Mouse (Mus musculus): ENCODE results near the gene Rusc2.

Gene Rusc2

DNA sequence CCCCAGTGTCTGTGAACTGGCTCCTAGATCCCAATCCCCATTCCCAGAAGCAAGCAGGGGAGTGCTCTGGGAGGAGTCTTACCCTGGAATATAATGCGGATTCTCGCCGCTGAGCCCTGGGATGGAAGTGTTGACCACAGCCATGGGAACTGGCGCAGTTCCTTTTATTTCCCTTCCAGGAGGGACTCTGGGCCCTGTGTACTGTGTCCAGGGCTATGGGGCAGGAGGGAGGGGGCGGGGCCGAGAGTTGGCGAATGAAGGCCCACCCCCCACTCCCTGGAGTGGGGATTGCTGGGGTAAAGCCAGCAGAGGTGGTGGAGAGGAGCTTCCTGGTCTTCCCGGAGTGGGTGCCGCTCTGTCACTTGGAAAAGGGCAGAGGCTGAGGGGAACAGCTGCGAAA lies 47.2 kb downstream of the Rusc2 start, which contains the start of gene Fam166b:
TSS of gene Fam166b (minus strand) at position 189 of the 400 bp plus-strand sequence.
- in situ Hi-C loops (cut with MboI; ENCODE audit: low sequenced_read_pairs), result loop anchor here (25.0 kb wide), 1 partner anchor 433 kb away; the partner anchor contains the start of gene Olfr155

DNA sequence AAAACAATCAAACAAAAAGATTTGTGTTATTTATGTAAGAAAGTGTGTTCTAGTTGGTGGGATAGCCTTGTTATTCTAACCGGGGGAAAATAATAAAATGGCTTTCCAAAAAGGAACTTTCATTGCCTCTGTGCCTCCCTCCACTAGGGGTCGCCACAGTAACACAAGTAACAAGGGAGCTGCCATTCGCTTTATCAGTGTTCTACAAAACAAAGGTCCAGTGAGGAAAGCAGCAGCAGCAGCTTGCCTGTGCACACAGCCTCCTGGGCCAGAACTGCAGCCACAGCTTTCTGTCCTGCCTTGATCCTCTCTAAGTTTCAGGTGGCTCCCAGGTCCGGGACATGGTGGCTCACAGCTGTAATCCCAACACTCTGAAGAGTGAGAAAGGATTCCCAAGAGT lies 49.9 kb downstream of the Rusc2 start:
- in situ Hi-C loops (cut with MboI; ENCODE audit: low sequenced_read_pairs), result loop anchor here (25.0 kb wide), 1 partner anchor 431 kb away; the partner anchor contains the start of gene Olfr155

DNA sequence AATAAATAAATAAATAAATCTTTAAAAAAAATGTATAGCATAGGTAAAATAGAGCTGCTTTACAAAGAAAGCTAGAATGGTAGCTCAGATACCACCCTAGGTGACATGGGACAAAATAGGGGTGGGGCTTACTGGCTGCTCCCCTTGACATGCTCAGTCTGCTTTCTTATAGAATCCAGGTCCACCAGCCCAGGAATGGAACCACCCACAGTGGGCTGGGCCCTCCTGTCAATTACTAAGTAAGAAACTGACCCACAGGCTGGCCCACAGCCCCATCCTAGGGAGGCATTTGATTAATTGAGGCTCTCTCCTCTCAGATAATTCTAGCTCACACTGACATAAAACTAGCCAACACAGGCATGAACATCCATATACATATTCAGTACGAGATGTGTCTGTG lies 51.1 kb downstream of the Rusc2 start:
- in situ Hi-C loops (cut with MboI; ENCODE audit: low sequenced_read_pairs), result loop anchor here (25.0 kb wide), 1 partner anchor 429 kb away; the partner anchor contains the start of gene Olfr155

DNA sequence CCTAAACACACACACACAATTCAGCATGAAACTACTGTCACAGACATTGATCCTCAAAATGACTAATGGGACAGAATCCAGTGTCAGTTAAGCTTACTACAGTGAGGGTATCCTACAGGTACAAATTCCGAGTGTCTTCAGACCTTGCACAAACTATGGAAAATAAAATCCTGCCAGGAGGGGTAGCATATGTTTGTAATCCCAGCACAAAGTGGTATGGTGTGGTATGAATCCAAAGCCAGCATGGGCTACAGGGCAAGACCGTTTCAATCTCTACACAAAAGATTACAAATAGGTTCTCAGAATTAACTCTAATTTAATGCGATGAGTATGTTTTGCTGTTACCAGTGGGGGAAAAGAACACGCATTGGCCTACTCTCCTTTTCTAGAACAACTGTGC lies 59.9 kb downstream of the Rusc2 start, which contains the start of gene Tesk1:
TSS of gene Tesk1 (plus strand) at position 301 of the 400 bp plus-strand sequence.
- in situ Hi-C loops (cut with MboI; ENCODE audit: low sequenced_read_pairs), result loop anchor here (5.0 to 25.0 kb wide), 2 partner anchors 41 to 421 kb away; partner anchors contain the start of genes Olfr155 and Sit1

DNA sequence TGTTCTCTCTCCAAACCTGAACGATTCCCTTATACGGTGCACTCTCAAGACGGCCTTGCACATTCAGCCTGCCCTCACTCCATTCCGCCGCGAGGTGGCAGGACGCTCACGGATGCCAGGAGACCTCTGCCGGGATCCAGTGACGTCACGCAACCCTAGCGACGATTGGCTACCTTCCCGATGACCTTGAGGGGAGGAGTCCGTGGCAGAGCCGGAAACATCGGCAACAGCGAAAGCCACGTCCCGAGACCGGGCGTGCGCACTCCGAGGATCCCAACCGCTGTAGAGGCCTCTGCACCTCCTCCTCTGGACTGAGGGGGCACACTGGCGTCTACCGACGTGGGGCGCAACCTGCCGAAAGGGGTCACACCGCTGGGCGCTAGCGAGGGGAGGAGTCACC lies 60.3 kb downstream of the Rusc2 start:
- in situ Hi-C loops (cut with MboI; ENCODE audit: low sequenced_read_pairs), result loop anchor here (5.0 to 25.0 kb wide), 2 partner anchors 40 to 420 kb away; partner anchors contain the start of genes Olfr155 and Sit1

DNA sequence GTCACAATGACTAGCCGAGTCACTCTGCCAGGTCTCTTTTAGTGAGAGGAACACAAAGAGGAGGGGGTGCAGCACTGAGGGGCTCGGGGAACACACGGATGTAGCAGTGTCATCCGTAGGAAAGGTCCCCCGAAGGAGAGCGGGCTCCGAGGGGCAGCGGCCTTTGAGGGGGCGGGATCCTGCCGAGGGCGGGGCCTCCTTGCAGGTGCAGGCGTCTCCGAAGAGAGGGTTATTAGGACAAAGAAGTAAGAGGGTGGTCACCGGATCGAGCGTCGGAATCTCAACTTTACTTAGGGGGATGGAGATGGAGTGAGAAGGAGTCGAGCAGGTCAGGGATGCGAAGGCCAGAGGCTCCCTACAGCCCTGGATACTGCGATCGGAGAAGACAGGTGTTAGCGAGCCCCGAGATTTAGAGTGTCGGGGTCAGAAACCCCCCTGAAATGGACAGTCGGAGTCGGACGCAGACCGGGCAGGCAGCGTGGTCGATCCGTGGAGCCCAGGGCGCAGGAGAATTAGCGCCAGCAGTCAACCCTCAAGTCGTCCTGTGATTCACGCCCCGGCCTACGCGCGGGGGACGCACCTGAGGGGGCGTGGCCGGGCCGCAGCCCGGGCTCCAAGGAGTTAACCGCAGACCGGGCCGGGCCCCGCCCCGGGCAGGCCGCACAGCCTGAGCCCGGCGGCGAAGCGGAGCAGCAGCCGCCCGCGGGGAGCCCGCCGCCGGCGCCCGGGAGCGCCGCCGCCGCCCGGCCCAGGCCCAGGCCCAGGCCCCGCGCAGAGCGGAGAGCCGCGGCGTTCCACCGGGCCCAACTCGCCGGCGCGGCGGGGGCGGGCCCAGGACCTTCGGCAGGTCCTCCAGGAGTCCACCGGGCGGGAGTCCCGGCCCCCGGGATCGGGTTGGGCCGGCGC lies 60.9 kb downstream of the Rusc2 start:
- in situ Hi-C loops (cut with MboI; ENCODE audit: low sequenced_read_pairs), result loop anchor here (5.0 to 25.0 kb wide), 2 partner anchors 40 to 420 kb away; partner anchors contain the start of genes Olfr155 and Sit1

DNA sequence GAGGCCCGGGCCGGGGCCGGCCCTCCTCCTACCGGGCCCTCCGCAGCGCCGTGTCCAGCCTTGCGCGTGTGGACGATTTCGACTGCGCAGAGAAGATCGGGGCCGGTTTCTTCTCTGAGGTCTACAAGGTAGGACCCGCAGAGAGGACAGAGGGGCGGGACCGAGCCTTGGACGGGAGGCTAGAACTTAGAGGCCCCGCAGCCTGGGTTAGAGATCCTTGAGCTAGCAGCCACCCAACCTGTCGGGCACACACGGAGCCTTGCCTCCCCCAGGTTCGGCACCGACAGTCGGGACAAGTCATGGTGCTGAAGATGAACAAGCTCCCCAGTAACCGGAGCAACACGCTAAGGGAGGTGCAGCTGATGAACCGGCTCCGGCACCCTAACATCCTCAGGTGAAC lies 61.7 kb downstream of the Rusc2 start:
- in situ Hi-C loops (cut with MboI; ENCODE audit: low sequenced_read_pairs), result loop anchor here (5.0 to 25.0 kb wide), 2 partner anchors 39 to 419 kb away; partner anchors contain the start of genes Olfr155 and Sit1

DNA sequence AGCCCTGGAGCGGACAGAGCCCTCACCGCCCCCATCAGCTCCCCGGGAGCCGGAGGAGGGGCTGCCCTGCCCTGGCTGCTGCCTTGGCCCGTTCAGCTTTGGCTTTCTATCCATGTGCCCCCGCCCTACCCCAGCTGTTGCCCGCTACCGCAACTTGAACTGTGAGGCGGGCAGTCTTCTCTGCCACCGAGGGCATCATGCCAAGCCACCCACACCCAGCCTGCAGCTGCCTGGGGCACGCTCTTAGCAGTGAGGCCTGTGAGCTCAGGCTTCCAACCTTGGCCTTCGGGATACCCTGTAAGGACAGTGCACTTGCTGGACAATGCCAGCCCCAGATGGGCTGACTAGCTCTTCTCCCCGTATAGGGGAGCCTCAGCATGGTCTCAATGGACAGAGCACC lies 65.5 kb downstream of the Rusc2 start:
- in situ Hi-C loops (cut with MboI; ENCODE audit: low sequenced_read_pairs), result loop anchor here (25.0 kb wide), 1 partner anchor 415 kb away; the partner anchor contains the start of gene Olfr155

DNA sequence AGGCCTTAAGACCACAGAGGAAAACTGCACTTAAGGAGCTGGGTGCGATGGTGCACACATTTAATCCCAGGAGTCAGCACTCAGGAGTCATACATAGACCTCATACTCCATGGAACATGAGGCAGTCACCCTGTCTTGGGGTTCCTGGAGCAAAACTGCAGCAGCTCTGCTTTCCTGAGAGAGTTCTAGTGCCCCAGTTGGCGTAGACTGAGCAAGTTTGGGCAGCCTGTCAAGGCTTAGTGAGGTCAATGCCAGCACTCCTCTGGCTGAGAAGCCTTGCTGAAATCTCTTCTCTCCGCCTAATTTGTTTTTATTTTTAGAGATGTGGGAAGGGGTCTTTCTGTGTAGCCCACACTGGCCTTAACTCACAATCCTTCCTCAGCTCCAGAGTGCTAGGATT lies 66.8 kb downstream of the Rusc2 start:
- in situ Hi-C loops (cut with MboI; ENCODE audit: low sequenced_read_pairs), result loop anchor here (25.0 kb wide), 1 partner anchor 414 kb away; the partner anchor contains the start of gene Olfr155

DNA sequence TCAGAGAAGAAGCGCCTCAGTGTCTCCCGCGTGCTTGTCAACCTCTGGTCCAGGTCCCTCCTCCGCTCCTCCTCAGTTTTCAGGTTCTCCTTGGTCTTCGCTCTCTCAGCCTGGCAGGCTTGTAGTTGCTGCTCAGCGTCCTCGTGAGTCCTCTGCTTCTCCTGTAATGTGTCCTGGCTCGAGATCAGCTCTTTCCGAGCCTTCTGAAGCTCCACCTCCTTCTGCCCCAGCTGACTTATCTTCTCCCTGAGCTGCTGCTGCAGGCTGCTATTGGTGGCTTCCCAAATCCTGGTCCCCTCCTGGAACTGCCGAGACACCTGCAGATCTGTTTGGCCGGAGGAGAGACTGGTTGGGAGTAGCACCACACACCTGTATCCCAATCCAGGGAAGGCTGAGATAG lies 70.5 kb downstream of the Rusc2 start:
- in situ Hi-C loops (cut with MboI; ENCODE audit: low sequenced_read_pairs), result no loop called here

DNA sequence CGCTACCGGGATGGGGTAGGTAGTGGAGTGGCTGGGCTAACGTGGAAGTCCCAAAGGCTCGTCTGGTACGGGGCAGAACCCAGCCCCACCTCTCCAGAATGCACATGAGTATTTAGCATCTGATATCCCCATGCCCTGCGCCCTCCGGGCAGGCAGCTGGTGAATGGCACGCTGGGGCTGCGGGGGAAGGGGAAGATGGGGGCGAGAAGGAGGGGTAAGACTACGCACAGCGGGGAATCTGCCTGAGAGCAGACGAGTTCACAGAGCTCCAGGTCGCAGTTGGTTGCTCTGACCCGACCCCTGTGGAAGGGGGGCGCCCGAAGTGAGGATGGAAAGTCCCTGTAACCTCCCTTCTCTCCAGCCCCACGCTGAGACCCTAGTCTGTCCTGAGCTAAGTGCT lies 71.6 kb downstream of the Rusc2 start:
- in situ Hi-C loops (cut with MboI; ENCODE audit: low sequenced_read_pairs), result no loop called here

DNA sequence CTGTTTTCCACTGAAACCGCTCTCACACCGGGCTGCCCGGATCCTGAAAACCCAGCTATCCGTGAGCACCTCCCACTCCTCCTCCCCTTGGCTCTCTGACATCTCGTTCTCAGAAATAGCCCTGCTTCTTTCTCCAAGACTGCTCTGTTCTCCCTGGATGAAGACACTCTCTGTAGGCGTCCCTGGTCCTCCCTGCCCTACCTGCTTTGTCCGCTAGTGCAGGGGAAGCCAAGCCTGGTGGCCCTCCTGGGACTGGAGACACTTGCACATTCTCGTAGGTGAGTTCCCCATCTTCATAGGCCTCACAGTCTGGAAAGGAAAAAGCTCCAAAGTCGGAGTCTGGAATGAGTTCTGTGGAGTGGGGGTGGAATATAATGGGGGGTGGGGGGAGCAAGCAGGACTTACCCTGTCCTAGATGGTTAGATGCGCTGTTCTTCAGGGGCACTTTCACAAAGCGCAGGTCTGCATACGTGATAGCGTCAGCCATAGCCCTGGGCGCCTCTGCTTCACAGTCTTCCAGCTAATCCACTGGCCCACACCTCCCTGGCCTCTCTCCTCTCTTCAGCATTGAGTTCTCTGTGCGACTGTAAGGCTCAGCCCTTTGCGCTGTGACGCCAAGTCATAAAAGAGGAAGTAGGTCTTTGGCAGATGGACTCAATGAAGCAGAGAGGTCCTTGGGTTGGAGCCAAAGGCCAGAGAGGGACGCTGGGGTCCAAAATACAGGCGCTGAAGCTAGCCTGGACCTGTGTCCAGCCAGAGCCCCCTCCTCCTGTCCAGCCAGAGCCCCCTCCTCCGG lies 72.5 kb downstream of the Rusc2 start, which contains the start of gene Cd72:
TSS of gene Cd72 (minus strand) at position 588 of the 796 bp plus-strand sequence.
- in situ Hi-C loops (cut with MboI; ENCODE audit: low sequenced_read_pairs), result no loop called here

DNA sequence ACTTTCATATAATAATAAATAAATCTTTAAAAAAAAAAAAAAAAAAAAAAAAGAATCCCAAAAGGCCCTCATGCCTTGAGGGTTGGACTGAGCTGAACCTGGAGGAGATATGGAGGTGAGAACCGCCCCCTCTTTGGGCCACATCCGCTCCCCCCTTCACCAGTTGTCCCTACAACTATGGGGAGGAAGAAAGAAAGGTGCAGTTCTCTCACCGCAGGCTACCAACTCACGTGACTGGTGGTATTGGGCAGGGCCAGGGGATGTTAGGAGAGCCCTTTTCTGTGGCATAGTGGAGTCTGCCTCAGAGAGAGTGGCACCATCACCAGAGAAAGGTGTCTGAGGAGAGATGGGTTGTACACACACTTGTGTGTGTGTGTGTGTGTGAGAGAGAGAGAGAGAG lies 74.7 kb downstream of the Rusc2 start:
- in situ Hi-C loops (cut with MboI; ENCODE audit: low sequenced_read_pairs), result no loop called here

DNA sequence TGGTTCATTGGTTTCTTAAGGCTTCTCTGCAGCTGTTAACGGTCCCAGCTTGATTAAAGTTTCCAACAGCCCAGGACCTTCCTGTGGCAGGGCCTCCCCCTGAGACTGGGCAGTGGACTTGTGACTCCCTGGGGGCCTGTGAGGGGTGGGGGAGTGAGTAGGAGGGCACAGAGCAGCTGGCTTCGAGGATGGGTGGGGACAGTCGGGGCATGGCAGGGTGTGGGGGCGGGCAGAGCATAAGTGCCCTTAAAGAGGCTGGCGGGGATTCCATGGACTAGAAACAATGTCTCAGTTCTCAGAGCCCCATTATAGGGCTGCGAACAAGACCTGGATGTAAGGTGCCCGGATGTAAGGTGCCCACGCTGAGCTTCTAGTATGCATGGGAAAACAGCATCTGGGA lies 75.3 kb downstream of the Rusc2 start:
- in situ Hi-C loops (cut with MboI; ENCODE audit: low sequenced_read_pairs), result no loop called here

DNA sequence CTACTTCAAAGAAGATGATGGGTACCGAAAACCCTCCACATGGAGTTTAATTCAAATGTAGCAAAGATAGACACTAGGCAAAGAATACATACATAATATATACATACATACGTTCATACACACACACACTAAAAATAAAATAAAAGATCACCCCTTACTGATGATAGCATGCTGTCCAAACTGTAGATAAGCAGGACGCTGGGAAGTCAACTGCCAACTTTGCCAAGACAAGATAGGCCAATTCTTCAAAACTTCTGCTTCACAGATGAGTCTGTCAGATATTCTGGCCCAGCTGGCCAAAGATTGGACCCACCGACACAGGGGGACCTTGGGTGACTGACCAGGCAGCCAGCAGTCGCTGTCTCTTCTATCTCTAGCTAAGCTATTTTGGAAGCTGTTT lies 81.3 kb downstream of the Rusc2 start:
- in situ Hi-C loops (cut with MboI; ENCODE audit: low sequenced_read_pairs), result no loop called here

DNA sequence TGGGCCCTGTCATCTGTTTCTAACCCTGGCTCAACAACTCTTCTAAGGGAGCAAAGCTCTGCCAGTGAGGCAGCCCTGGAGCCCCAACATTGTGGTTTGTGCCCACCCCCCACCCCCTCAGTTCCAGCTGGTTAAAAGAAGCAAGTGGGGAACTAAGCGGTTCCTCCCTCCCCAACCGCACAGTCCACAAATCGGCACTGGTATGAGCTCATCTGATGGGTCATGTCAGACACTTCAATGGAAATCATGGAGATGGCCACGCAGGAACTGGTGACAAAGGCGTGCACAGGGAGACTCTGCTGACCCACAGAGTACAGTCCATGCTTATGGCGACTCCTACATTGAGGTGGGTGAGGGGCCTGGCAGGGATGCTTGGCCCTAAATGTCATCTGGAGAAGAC lies 84.2 kb downstream of the Rusc2 start:
- in situ Hi-C loops (cut with MboI; ENCODE audit: low sequenced_read_pairs), result no loop called here

DNA sequence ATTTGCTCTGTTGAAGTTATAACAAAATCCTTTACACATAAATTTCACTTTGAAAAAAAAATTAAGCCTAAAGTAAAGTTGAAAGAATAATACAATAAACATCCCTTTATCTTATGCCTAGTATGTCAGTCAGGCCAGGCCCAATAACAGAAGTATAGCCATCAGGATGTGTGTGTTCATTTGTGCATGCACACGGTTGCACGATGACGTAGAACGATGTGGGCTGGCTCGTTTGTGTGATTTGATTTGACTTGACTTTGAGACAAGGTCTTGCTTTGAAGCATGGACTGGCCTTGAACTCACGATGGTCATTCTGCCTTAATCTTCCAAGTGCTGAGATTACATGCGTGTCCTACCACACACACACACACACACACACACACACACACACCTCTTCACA lies 85.1 kb downstream of the Rusc2 start:
- in situ Hi-C loops (cut with MboI; ENCODE audit: low sequenced_read_pairs), result no loop called here

DNA sequence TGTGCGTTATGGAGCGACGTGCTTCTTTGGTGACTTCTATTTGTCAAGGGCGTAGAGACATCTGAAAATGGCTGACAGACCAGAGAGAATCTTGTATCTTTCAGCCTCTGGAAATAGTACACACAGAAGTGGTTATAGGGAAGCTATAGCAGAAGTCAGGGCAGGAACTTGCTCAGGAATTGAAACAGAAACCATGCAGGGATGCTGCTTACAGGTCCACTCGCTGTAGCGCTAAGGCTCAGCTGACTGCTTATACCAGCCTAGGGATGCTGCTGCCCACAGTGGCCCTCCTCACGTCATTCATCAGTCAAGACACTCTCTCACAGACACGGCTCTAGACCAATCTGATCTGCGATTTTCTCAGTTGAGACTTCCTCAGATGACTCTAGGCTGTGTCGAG lies 88.5 kb downstream of the Rusc2 start:
- in situ Hi-C loops (cut with MboI; ENCODE audit: low sequenced_read_pairs), result no loop called here

DNA sequence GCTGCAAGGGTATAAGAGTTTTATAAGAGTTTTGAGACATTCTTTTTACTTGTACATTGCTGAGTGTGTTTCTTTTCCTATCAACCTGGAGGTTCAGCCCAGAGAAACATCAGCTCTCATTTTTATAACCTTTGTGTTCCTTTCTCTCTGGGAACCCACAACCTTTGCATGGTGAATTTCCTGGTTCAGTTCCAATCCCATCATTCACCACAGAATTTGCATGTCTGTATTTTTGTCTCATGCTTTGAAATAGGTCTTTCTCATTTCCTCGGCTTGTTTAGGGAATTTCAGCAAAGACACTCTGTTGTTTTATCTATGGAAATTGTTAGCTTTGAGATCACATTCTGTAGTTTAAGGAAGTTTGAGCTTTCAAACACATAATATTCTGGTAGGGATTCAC lies 91.9 kb downstream of the Rusc2 start:
- in situ Hi-C loops (cut with MboI; ENCODE audit: low sequenced_read_pairs), result no loop called here

DNA sequence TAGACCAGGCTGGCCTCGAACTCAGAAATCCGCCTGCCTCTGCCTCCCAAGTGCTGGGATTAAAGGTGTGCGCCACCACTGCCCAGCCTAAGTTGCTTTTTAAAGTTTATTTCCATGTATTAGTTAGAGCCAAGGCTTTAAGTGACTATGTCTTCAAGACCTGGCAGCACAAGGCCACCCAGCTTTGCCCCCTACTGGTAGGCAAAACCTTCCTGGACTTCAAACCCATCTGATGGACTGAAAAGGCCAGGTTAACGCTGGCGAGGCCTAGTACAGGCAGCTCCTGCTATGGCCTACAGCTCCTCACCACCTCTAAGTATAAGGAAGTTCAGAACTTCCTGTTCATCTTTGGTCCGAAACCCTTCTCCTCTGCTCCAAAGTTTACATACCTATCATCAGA lies 94.8 kb downstream of the Rusc2 start:
- in situ Hi-C loops (cut with MboI; ENCODE audit: low sequenced_read_pairs), result no loop called here
